Mouse (Mus musculus) neural tube, embryonic 11.5 days (tissue): Measurements from ENCODE around the gene Arhgef28. TPM values are rescaled to one million over a fixed set of nuclear protein-coding genes. Genes with fewer than 3 reads are reported as not detected.

Experiments
- ATAC-seq: fragments of 200-750 bp; cut with Nextera tagmentation; 2 replicates; pipeline ENCODE4 v1.8.0; 2017; ENCODE audit warnings: moderate number of reproducible peaks, mild to moderate bottlenecking, moderate TSS enrichment, moderate library complexity; ENCODE audit not compliant: insufficient read depth, low FRiP score, low TSS enrichment
- DNase-seq: peaks from one replicate; pipeline ENCODE4 v3.0.0-alpha.2; 2015; ENCODE audit warnings: low spot score
- H3K27ac ChIP-seq: fragments of 300-500 bp; sonication (generic); 2 replicates; pipeline ENCODE4 v1.5.1; 2014; ENCODE audit warnings: low read depth, mild to moderate bottlenecking, low read length
- H3K27me3 ChIP-seq: fragments of 300-500 bp; sonication (generic); 2 replicates; pipeline ENCODE4 v1.6.1; 2014; ENCODE audit warnings: mild to moderate bottlenecking, low read length, mixed read lengths; ENCODE audit not compliant: control insufficient read depth, insufficient read depth
- H3K36me3 ChIP-seq: fragments of 300-500 bp; sonication (generic); 2 replicates; pipeline ENCODE4 v1.6.1; 2014; ENCODE audit warnings: mild to moderate bottlenecking, low read length, moderate library complexity, mixed read lengths; ENCODE audit not compliant: control insufficient read depth, insufficient read depth
- H3K4me1 ChIP-seq: fragments of 300-500 bp; sonication (generic); 2 replicates; pipeline ENCODE4 v1.6.1; 2014; ENCODE audit warnings: low read length, mixed read lengths; ENCODE audit not compliant: control insufficient read depth, insufficient read depth
- H3K4me2 ChIP-seq: fragments of 300-500 bp; sonication (generic); 2 replicates; pipeline ENCODE4 v1.6.1; 2014; ENCODE audit warnings: low read depth, mild to moderate bottlenecking, moderate library complexity
- H3K4me3 ChIP-seq: fragments of 300-500 bp; sonication (generic); 2 replicates; pipeline ENCODE4 v1.5.1; 2014; ENCODE audit warnings: low read depth, low read length
- H3K9ac ChIP-seq: fragments of 300-500 bp; sonication (generic); 2 replicates; pipeline ENCODE4 v1.6.1; 2014; ENCODE audit warnings: mild to moderate bottlenecking, low read length
- H3K9me3 ChIP-seq: fragments of 300-500 bp; sonication (generic); 2 replicates; pipeline ENCODE4 v1.6.1; 2016; ENCODE audit warnings: low read length; ENCODE audit not compliant: control insufficient read depth
- WGBS: fragments of 180-500 bp; shearing (Covaris S2); extraction: QIAGEN DNeasy Blood & Tissue Kit; methylation state at CpG from one replicate; pipeline ENCODE4 v1.1.7; 2014; 5-methylcytosine and 5-hydroxymethylcytosine counted together
- polyA plus RNA-seq: library from polyadenylated mRNA; unstranded; fragments of >200 nt; fragmentation: Nextera tagmentation; extraction: Ambion mirVana; gene quantifications from 2 replicates; pipeline ENCODE4 v1.2.1, GENCODE M21; 2014

The Arhgef28 gene
- polyA plus RNA-seq, 1 experiment from 2014 or later, result 7.7 TPM

DNA sequence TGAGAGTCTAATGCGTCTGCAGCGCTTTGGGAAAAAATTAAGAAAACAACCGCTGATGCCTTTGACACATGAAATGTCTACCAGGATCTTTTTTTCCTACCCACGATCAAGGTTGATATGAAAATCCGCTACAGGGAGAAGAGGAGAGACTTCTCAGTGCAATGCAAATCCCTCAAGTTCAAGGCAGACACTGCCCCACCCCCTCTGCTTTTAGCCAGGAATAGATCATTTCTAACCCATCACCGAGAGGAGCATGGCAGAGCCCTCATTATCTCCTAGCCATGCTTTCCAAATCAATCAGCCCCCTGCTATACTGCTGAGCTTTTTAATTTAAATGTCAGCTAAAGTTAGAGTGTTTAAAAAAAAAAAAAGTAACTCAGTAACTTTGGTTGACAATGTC, 318.2 kb downstream of the Arhgef28 start:
- DNase-seq, result no peak

DNA sequence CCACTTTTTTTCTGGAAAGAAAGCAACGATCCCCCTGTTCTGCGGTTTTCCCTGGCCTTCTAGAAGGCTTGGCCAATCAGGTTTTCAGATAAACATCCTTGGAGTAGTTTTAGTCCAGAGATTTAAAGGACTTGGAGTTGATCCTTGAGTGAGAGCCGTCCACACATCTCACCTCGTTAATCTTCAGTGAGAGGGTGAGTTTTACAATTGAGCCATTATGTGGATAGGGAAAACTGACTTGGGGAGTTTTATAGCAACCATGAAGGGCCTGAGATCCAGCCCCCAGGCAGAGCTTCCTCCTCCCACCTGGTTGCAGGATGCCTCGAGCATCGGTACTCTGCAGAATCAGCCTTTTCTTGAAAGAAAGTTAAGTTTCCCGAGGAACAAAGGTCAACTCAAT, 318.7 kb downstream of the Arhgef28 start:
- 46% methylated on average over 7 of the region's 7 CpGs for WGBS
- ATAC-seq, result no peak
- Histone ChIP-seq H3K4me2 (no peak overlapping the region), H3K4me1 (peaks cover 4% of the 10 kb centered on the region; the same call in 1 of the 2 replicates), H3K4me3 (no peak overlapping the region), H3K9me3 (no peaks in the 10 kb centered on the region), H3K9ac (no peak overlapping the region), H3K36me3 (no peaks in the 10 kb centered on the region), H3K27me3 (no peaks in the 10 kb centered on the region), H3K27ac (no peak overlapping the region)
- no peak for DNase-seq

More for the DNA sequence above, 318.2 kb downstream of the Arhgef28 start:
- H3K9ac ChIP-seq, result no peak overlapping the region
- H3K4me1 ChIP-seq, result peaks cover 5% of the 10 kb centered on the region; the same call in 1 of the 2 replicates
- 72% methylated on average over 6 of the region's 6 CpGs for WGBS
- H3K27me3 ChIP-seq, result no peaks in the 10 kb centered on the region
- H3K36me3 ChIP-seq, result no peaks in the 10 kb centered on the region
- no peak for ATAC-seq
- no peak overlapping the region for H3K27ac ChIP-seq
- H3K4me2 ChIP-seq, result no peak overlapping the region
- no peak overlapping the region for H3K4me3 ChIP-seq
- H3K9me3 ChIP-seq, result no peaks in the 10 kb centered on the region

- DNase-seq, result no peak
- Histone ChIP-seq H3K9ac (no peak overlapping the region), H3K4me2 (no peak overlapping the region), H3K36me3 (no peaks in the 10 kb centered on the region), H3K4me1 (no peaks in the 10 kb centered on the region), H3K27ac (no peak overlapping the region), H3K27me3 (no peaks in the 10 kb centered on the region), H3K9me3 (no peaks in the 10 kb centered on the region), H3K4me3 (no peak overlapping the region)
- 91% methylated on average over 10 of the region's 10 CpGs for WGBS
- ATAC-seq, result no peak
Measured at GRCm38 (mm10) chr13:97883629-97884028, 322.6 kb downstream of the Arhgef28 start.

DNA sequence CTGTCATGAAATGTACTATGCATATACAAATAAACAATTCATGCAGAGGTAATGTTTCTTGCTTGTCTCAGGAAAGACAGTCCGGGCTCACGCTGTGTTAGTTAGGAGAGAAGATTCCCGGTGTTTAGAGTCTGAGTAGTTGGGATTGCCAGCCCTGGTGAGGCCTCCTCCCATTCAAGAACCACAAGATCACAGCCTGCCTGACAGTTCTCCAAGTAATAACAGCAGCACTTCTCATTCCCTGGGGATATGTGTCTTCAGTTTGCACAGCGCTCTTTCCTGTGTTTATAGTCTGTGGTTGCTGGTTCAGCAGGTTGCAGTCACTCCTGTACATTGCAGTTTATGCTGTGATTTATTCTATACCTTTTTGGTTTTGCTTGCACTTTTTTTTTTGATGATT, 329.8 kb downstream of the Arhgef28 start:
- Histone ChIP-seq H3K27ac (no peak overlapping the region), H3K9me3 (no peaks in the 10 kb centered on the region), H3K4me3 (no peak overlapping the region), H3K27me3 (no peaks in the 10 kb centered on the region), H3K4me1 (no peaks in the 10 kb centered on the region), H3K9ac (no peak overlapping the region), H3K4me2 (no peak overlapping the region), H3K36me3 (no peaks in the 10 kb centered on the region)
- no peak for DNase-seq
- WGBS, result 84% methylated on average over 4 of the region's 4 CpGs
- no peak for ATAC-seq

DNA sequence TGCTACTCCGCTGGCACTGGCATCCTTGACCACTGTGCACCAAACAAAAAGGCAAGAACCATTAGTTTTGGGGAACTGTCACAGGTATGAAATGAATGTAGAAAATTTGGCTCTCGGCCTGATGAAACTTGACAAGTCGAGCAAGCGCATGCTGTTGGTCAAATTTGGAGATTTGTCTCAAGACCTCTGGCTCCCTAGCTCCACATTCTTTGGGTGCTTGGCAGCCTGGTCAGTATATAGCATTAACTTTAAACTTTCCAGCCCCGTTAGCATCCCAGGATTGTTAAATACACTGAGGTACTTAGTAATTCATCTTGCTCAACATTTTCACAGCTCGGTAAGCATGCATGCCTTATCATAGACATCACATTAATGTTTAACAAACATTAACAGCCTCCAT, 330.2 kb downstream of the Arhgef28 start:
- Histone ChIP-seq H3K27ac (no peak overlapping the region), H3K4me1 (no peaks in the 10 kb centered on the region), H3K4me3 (no peak overlapping the region), H3K9me3 (no peaks in the 10 kb centered on the region), H3K36me3 (no peaks in the 10 kb centered on the region), H3K9ac (no peak overlapping the region), H3K4me2 (no peak overlapping the region), H3K27me3 (no peaks in the 10 kb centered on the region)
- WGBS, result 85% methylated on average over 6 of the region's 6 CpGs
- ATAC-seq, result no peak
- DNase-seq, result no peak

DNA sequence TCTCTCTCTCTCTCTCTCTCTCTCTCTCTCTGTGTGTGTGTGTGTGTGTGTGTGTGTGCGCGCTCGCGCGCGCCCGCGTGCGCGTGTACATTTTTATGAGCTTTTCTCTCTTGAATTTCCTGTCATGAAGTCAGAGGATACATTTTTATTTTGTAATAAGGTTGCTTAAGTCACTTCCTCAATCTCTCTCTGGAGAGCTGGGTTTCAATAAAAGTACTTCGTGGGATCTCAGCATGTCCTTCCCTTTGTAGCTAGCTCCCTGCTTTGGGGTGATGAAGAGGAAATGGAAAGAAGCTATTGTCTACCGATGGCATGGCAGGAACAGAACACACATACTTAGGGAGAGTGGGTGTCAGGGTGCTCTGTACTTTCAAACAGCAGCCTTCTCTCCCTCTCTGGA, 336.8 kb downstream of the Arhgef28 start:
- no peak overlapping the region for H3K27ac ChIP-seq
- H3K36me3 ChIP-seq, result no peaks in the 10 kb centered on the region
- no peak for ATAC-seq
- no peak overlapping the region for H3K4me3 ChIP-seq
- 82% methylated on average over 12 of the region's 12 CpGs for WGBS
- H3K4me1 ChIP-seq, result 0 out of 2 replicates have a peak, but pooled peaks cover 13% of the 10 kb centered on the region
- no peaks in the 10 kb centered on the region for H3K9me3 ChIP-seq
- H3K27me3 ChIP-seq, result no peaks in the 10 kb centered on the region
- no peak overlapping the region for H3K4me2 ChIP-seq
- no peak for DNase-seq
- no peak overlapping the region for H3K9ac ChIP-seq

DNA sequence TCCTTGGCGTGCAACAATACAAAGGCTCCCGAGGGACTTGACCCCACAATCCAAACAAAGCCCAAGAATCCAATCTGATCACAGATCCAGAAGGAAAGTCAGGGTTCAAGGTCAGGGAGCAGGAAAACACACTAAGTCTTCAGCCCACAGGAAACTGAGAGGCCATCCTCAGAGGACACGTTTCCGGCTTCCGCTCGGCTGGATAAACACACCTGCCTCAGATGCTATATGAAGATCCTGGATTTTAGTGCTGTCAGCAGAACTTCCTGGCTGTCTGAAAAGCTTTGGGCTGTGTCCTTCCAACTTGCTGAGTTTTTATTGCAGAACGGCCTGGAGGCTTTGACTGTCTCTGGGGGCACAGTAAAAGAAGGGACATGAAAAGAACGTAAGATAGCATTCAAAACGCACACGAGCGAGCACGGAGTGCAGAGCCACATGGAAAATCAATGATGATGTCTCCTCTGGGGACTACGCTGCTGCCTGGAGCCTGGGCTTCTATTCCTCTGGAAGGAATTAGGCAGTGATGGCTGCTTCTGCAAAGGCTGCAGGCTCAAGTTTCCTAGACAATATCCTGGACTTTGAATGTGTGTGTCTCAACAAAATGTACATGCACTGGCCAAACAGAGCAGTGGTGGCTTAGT, 338.8 kb downstream of the Arhgef28 start:
- WGBS, result 42% methylated on average over 13 of the region's 13 CpGs
- Histone ChIP-seq H3K27me3 (no peaks in the 10 kb centered on the region), H3K27ac (no peak overlapping the region), H3K9ac (no peak overlapping the region), H3K4me3 (no peak overlapping the region), H3K4me2 (no peak overlapping the region), H3K9me3 (no peaks in the 10 kb centered on the region), H3K4me1 (0 out of 2 replicates have a peak, but pooled peaks cover 13% of the 10 kb centered on the region), H3K36me3 (no peaks in the 10 kb centered on the region)
- ATAC-seq, result no peak
- peak; percentile 29 for DNase-seq

DNA sequence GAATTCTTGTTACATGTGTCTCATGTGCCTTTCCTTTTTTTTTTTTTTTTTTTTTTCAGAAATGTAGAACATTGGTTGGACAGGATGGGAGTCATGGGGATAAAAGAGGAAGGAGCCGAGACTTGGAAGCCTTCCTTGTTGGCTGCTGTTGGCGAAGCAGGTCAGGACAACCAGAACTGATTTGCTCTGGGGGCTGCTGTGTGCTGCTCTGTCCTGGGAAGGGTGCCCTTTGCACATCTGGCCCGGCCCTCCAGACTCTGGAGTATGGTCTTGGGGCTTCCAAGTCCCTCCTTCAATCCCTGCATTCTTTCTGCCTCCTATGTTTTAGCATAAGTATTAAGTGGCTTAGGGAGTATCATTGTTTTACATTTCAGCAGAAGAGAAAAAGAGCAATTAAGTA, 347.2 kb downstream of the Arhgef28 start:
- no peak overlapping the region for H3K27ac ChIP-seq
- WGBS, result 87% methylated on average over 3 of the region's 3 CpGs

DNA sequence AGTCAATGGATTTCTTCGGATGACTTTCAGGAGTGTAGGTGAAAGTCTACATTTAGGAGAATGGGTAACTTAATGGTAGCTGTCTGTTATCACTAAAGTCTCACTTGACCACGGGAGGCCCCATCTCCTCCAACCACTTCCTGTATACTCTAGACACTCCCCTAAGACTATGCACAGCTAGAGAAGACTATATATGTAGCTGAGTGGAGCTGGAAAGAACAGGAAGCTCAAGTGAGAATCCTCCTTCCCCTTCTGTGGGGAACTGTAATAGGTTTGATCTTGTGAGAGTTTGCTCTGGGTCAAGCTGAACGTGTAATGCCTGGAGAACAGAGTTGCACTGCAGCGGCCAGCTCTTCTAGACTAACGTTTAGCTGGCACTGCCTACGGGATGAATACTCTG, 348.4 kb downstream of the Arhgef28 start:
- no peak overlapping the region for H3K4me2 ChIP-seq
- WGBS, result 86% methylated on average over 6 of the region's 6 CpGs
- H3K36me3 ChIP-seq, result no peaks in the 10 kb centered on the region
- DNase-seq, result no peak
- H3K27ac ChIP-seq, result no peak overlapping the region
- H3K27me3 ChIP-seq, result no peaks in the 10 kb centered on the region
- ATAC-seq, result no peak
- no peaks in the 10 kb centered on the region for H3K9me3 ChIP-seq
- H3K4me1 ChIP-seq, result no peaks in the 10 kb centered on the region
- H3K9ac ChIP-seq, result no peak overlapping the region
- no peak overlapping the region for H3K4me3 ChIP-seq

More for the DNA sequence above, 347.2 kb downstream of the Arhgef28 start:
- no peak for ATAC-seq
- H3K4me3 ChIP-seq, result no peak overlapping the region
- H3K4me1 ChIP-seq, result no peaks in the 10 kb centered on the region
- no peak overlapping the region for H3K4me2 ChIP-seq
- H3K9ac ChIP-seq, result no peak overlapping the region
- H3K9me3 ChIP-seq, result no peaks in the 10 kb centered on the region
- no peaks in the 10 kb centered on the region for H3K36me3 ChIP-seq
- no peak for DNase-seq
- no peaks in the 10 kb centered on the region for H3K27me3 ChIP-seq
